Mouse (Mus musculus) kidney, adult 18-20 months (tissue): ENCODE data around the gene Dnaaf5.

Experiments
- DNase-seq: peaks from one replicate; pipeline ENCODE4 v3.0.0; 2021

Dnaaf5 gene

DNA sequence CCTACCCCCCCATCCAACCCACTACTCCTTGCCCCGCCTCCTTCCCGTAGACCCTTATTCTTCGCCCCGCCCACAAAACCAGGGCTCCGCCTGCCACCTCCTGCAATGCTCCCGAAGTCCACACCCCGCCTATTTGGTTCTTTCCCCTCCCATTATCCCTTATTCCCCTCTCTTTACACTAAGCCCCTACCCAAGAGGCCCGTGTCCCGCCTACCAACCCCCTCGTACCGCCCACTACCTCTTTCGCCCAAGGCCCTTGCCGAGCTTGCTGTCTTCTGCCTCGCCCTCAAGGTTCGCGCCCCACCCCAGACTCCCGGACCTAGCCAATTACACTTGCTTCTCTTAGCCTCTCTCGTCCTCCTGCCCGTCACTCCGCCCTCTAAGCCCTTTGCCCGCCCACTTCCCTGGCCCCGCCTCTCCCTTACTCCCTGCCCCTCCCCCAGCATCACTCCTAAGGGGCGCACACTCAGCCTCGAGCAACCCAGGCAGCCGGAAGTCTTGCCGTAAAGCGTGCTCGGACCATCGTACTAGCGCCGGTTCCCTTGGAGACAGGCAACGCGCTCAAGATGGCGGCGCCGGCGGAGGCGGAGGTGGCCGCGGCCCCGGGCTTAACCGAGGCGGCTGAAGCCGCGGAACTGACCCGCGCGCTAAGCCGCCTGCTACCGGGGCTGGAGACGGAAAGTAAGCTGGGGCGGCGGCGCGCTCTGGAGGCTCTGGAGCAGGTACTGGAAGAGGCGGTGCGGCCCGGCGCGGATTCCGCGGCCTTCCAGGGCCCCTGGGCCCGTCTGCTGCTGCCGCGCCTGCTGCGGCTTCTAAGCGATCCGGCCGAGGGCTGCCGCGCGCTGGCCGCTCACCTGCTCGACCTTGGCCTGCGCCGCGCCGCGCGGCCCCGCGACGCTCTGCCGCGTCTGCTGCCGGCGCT is at the start of gene Dnaaf5, which contains the start of gene Prkar1b:
Gene Dnaaf5 (plus strand): TSS at position 543 of the 922 bp plus-strand sequence.
Gene Prkar1b (minus strand): TSS at position 321 of the 922 bp plus-strand sequence.
- DNase-seq, result peak; percentile 96

DNA sequence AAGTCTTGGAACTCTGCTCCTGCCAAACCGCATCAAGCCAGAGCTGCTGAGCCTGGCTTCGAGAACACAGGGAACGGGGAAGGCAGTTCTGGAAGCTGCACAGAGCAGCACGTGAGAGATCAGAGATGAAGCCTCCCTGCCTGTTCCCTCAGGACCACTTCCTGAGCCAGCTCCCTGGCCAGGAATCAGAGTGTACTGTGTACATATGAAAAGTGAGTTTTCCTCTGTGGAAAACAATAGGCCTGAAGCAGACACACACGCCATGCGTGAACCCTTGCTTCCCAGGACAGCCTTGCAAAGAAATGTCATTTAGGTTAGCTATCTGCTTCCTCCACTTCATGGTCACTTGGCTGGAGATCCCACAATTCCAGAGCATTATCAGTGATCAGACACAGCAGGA is 48.2 kb upstream of the Dnaaf5 start:
- DNase-seq, result no peak

DNA sequence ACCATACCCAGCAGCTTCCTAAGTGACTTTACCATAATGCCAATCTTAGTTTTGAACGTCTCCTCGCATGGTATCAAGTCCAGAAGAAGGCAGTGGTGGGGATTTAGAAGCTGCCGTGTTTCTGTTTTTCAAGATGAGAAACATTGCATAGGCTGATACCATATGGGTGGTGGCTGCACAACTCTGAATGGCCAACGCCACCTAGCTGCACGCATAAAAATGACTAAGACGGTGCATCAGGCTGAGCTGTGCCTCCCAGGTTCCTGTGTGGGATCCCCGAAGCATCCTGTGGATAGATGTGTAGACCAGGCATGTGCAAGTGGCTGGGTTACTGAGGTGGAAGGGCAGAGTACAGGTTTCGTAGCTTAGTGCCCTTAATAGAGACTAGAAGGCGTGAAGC is 42.2 kb upstream of the Dnaaf5 start:
- DNase-seq, result no peak

DNA sequence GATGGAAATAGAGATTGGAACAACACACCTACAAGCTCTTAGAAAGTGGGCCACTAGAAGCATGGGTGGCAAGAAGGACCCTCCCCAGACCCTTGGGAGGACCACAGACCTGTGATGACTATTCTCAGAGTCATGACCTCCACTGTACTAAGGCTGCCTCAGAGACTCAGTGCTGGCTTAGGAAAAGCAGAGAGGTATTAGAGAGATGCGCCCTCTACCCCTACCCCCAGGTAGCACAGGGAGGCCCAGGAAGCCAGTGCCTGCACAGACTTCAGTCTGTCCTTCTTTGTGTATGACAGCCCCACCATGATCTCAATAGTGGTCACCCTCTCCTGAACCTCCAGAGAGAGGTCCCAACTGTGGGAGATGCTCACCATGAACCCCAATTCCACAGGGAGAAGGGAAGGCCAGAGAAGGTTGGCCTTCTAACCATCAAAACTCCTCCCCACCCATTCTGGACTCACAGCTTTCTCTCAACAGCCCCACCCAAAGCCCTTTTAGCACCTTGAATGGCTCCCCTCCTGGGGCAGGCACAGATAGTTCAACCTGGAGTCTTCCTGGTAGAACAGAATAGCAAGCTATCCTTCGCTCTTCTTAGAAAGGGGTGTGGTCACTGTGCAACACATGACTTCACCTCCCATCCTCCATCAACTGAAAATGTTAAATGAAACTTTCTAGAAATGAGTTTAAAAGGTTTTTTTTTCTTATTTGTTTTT is 39.7 kb upstream of the Dnaaf5 start:
- DNase-seq, result no peak

DNA sequence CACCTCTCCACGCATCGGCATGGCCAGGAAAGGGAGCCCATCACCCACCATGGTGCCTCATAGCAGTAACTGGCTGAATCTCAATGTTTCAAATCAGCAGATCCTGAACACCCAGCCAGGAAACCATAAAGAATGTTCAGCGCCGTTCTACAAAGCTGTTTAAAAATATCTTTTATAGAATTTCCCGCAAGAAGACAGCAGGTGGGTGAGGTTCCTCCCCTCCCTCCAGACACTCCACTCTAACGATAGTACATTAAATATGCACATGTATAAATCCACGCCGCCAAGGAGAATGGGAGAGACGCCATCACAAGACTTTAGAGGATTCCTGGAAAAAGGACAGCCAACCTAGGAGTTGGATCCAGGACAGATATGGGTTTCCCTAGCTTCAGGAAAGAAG is 38.0 kb upstream of the Dnaaf5 start:
- no peak for DNase-seq

DNA sequence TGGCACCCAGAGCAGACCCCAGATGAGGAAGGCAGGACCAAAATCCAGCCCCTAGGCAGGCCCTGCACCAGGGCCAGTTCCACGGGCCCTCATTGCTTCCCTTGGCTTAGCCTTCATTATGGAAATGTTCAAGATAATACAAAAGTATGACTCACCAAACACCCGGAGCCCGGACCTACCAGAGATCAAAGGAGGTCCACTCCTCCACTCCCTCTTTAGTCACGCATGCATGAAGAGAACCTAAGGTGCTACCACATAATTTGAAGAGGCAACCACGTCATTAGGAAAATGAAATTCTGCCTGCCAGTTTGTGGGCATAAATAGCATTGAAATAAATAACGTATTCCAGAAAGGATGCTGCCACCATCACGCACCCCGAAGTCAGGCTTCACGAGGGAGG is 37.6 kb upstream of the Dnaaf5 start:
- DNase-seq, result no peak

DNA sequence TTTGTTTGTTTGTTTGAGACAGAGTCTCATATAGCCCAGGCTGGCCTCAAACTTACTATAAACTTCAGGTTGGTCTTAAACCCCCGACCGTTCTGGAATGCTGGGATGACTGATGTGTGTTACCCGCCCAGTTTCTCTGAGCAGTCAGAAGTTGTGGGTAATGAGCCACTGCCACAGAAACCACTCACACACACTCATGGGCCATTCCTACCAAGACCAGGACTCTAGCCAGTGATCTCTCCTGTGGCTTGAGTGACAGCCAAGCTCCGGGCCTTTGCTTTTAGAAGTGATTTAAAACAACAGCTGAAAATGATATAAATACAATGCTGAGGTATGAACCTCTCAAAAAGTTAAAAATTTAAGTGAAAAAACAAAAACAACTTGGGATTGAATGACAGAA is 35.1 kb upstream of the Dnaaf5 start:
- no peak for DNase-seq

DNA sequence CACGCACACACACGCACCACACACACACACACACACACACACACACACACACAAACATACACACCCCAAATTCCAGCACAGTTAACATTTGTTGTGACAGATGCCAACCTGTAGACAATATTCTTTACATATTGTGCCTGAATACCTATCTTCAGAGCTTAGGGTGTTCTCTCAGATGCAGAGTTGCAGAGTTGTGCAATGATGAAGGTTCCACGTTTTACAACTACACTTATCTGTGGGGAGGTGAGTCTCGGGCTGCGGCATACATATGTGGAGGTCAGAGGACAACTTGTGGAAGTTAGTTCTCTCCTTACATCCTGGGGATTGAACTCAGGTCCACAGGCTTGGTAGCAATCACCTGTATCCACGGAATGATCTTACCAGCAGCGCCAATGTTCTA is 34.5 kb upstream of the Dnaaf5 start:
- no peak for DNase-seq

DNA sequence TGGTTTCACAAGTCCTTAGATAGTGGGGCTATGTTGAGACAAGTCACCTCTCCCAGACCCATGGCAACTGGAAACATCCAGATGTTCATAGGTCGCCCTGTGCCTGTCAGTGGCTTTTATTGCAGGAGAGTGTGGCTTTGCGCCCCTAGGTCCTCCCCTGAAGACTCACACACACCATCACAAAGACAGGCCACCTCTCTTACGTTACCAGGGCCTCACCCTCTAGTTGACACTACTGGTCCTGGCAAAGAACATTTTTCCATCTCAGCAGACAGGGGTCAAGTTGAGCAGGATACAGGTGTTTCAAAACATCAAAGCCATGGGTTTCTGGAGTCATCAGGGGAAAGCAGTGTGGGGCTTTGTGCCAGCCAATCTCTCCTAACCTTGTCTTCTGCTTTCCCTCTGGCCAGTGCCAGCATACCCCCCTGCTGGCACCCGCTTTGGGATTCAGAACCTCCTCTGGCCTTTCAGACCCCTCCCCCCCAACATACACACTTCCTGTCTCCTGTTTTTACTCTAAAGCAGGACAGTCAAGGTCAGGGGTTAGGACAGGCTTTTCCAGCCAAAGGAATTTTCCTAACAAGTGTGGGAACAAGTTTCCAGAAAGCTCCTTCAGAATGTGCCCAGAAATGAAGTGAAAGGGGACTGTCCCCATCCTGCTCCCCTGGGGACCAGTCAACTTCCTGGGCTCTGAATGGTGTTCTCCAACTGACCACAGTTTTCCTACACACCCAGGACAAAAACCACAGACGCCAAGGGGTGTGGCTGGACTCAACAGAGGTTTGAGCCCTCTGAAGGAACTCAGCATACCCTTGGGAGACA is 31.7 kb upstream of the Dnaaf5 start:
- peak; percentile 13 for DNase-seq

DNA sequence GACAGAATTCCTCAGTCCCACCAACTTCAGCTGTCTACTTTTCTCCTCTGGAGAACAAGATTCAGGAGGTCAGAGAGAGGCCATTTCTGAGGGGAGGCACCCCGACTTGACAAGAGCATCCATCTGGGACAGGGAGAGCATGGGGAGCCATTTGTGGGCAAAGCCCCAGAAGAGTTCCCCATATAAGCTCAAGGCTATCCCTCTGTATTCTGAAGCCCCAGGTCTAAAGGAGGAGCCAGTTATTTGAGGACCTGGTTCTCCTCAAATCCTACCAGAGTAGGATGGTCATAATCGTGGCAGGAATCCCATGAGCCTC is 31.1 kb upstream of the Dnaaf5 start:
- DNase-seq, result no peak

DNA sequence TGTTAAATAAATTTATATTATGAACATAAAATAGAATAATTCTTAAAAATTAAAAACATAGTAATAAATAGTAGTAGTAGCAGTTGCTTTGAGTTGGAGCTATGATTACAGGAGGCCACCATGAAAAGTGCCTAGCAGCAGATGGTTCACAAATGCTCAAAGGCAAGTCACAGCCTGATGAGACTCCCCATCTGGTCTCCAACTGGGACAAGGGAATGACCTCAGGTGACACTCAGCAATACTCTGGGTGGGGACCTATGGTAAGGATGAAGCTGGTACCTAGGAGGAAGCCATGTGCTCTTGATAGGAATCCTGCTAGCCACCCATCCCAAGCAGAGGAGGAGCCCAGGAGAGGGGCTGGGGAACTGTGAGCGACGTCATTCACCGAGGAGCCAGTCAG is 24.3 kb upstream of the Dnaaf5 start:
- no peak for DNase-seq

DNA sequence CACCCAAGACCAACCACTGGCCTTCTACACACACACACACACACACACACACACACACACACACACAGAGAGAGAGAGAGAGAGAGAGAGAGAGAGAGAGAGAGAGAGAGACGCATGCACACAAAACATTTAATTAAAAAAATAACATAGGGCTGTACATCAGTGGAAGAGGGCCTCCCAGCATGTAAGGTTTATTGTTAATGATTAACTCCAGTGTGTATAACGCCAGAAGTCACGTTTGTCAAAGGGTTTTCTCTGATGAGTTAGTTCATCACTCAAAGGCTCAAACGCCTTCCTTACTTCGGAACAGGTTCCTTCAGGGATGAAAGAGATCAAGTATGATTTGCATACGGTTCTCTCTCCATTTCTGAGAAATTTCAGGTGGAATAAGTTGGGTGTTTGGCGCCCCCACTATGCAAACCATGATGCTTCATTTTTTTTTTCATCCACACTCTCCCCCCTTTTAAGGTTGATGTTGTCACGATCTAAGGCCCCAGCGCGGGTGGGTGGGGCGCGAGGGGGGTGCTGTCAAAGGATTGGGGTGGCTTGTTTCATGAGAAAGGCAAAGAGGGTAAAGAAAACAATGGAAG is 21.5 kb upstream of the Dnaaf5 start:
- DNase-seq, result no peak

DNA sequence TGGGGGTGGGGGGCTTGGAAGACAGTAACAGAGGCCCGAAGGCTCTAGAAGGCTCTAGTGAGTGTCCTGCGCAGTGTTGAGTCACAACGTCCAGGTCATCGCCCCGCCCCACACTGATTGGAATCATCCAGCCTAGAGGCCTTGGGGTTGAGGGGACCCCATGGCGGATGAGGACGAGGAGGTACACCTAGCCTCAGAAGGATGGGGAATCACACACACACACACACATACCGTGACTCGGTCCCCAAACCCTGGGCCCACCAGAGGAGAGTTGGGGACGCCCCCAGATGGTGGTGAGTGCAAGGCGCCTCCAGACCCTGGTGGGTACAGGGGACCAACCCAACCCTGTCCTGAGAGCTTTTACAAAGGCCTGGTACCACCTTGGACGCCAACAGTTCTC is 20.9 kb upstream of the Dnaaf5 start:
- DNase-seq, result no peak

DNA sequence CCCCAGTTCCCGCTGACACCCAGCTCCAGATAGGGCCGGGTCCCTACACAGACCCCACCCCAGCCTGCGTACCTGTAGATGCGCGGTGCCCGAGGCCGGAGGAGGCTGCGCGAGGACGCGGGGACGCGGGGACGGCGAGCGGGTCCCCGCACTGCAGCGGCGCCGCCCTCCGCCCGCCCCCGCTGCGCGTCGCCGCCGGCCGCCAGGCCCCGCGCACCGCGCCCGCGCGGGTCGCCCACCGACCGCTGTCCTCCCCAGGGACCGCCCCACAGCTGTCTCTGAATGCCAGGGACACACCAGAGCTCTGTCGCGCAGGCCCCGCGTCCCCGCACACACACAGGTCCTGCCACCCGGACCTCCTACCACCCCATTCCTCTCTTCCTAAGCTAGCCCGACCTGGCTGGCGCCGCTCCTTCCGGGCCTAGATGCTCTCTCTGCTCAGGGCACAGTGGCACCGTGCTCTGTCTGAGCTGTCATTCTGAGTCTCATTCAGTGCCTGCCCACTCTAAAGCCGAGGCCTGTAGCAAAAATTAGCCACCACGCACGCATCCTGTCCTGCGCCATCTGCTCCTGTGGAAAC is 20.4 kb upstream of the Dnaaf5 start:
- DNase-seq, result no peak

DNA sequence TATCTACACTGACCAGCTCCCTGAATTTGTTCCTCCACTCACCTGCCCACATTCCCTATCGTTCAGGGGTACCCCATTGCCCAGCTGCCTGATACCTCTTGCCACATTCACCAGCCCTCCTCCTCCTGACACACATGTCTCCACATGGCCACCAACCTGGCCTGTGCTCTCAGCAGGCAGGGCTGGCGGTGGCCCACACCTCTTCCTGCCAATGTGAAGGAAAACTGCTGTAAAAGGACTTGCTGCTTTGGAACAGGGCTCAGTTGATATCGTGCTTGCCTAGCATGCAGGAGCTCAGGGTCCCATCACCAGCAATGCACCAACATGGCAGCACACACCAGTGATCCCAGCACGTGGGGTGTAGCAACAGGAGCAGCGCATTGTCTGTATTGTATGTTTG is 19.7 kb upstream of the Dnaaf5 start:
- no peak for DNase-seq

DNA sequence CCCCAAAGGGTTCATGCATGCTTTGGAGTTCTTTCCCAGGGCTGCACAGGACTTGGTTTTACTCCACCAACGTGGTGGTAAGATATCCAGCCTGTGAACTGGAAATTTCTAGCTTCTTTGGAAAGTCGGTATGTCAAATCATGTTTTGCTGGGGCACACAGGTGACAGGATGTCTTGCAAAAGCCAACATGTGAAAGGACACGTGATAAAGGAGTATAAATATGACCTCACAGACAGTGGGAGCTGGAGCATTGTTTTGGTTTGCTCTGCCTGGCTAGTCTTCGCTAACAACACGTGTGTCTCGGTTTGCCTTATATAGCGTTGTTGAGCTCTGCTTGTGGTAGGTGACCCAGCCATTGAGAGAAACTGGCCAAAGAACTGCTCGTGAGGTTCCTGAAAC is 15.5 kb upstream of the Dnaaf5 start:
- DNase-seq, result no peak

DNA sequence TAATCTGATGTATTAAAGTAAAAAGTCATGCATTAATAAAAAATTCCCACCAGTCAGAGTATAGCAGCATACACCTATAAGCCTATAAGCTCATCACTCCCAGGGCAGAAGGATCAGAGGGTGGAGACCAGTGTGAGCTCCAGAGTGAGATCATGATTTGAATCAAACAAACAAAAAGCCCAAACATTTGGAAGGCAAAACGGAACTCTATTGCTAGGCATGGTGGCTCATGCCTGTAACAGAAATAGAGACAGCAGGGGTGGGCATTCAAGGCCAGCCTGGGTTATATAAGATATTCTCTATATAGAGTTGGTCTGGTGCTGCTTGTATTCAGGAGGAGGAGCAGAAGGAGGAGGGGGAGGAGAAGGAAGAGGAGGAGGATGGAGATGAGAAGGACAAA is 13.7 kb upstream of the Dnaaf5 start:
- no peak for DNase-seq

DNA sequence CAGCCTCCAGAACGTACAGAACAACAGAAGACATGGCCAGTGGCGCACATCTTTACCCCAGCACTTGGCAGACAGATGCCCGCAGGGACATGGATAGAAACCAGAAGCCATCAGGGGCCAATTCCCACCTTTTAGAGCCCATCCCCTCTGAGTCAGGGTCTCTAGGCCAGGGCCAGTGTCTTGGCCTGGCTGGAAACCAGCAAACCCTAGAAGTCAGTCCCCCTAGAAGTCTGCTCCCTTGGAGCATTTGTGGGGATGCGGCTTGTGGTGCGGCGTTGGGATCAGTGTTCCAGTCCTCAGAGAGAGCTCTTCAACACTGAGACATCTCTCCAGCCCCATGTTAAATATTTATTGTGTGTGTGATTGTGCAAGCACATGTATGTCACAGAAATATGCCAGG is 12.8 kb upstream of the Dnaaf5 start:
- no peak for DNase-seq

DNA sequence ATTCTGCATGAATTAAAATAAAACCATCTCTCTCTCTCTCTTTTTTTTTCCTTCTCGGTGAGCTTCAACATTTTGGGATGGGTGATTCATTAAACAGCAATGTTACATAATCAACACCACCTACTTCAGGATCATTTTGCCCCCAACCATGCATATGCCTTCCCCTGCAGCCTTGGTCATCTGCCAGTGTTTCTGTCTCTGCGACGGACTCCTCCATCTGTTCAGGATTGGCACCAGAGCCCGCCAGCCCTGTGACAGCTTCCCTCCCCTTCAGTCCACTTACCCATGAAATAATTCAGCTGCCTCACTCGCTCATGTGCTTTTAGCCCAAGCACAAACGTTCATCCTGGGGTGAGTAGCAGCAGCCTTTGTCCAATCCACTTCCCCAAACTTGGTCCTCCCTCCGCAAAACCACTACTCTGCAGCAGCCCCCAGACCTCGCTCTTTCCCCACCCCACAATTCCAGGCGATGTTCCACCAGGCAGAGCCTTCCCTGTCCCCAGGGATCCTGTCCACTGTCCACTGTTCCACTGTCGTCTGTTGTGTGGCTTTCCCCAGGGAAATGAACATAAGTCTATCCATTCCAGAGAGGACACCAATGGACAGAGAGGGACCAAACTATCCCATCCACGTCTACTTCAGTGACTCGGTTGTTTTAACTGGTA is 11.6 kb upstream of the Dnaaf5 start:
- DNase-seq, result no peak

DNA sequence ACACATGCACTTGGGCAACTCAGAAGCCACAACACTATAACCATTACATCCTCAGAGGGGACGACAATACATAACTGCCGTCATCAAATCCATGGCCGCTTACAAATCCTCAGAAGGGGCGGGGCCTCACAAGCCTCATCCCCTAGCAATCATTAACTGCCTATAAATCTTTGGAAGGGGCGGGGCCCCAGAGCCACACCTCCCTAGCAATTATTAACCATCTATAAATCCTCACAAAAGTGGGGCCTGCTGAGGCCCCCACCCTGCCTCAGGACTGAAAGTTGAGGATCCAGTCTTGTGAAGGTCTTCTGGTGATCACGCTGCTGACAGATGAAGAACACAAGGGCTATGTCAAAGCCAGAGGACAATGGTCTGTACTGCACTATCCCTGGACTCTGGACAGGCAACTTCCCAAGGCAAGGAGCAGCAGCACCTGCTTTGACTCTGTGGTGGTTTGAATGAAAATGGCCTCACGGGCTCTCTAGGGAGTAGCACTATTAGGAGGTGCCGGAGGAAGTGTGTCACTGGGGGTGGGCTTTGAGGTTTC is 11.0 kb upstream of the Dnaaf5 start:
- DNase-seq, result no peak

DNA sequence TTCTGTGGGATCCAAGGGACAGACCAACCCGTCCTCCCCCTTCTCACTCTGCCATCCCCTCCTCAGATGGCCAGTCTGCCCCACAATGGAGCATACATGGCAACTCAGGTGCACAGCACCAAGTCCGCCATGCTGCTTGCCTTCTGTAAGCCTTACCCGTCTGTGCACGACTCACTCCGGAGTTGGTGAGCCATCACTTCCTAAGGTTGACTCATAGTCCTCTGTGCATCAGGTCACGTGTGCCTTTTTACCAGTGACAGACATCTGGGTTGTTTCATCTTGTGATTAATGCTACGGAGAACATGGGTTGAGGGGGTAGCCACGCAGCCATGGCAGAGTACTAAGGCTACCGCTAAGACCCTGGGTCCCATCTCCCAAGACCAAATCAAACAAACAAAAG is 9.4 kb upstream of the Dnaaf5 start:
- DNase-seq, result no peak

DNA sequence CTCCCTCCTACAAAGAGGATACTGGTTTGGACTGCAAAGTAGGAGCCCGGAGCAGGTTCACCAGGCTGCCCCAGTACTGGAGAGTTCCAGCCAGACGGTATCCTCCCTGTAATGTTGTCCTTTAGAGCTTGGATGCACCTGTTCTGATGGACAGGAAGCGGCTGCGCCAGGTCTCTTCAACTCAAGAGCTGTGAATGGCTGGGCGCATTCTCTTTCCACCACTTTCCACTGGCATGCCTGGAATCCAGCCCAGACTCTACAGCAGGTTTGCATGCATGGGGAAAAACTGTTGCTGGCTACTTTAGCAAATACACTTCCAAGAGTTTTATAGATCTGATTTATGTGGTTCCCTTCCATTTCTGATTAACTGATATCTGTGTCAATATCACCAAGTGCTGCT is 8.7 kb upstream of the Dnaaf5 start:
- DNase-seq, result no peak
